Mouse (Mus musculus): ENCODE data around the gene Lce1d. TPM values are rescaled to one million over a fixed set of nuclear protein-coding genes. Genes with fewer than 3 reads are reported as not detected.

Gene Lce1d
- total RNA-seq (2023), result not detected in 4 replicates

GRCm38 (mm10) chr3:92687110-92687509 lies at the start of gene Lce1d:
Gene Lce1d (minus strand): TSS chr3:92687210.

GRCm38 (mm10) chr3:92720250-92720649 lies 33.2 kb upstream of the Lce1d start, which contains the start of gene Lce1f:
Gene Lce1f (minus strand): TSS chr3:92720350.

GRCm38 (mm10) chr3:92708974-92709373 lies 22.0 kb upstream of the Lce1d start, which contains the start of gene Lce1e:
Gene Lce1e (minus strand): TSS chr3:92709074.

GRCm38 (mm10) chr3:92678947-92679346 lies 8.1 kb downstream of the Lce1d start, which contains the start of gene Lce1c:
Gene Lce1c (plus strand): TSS chr3:92679247.

GRCm38 (mm10) chr3:92670215-92670614 lies 16.8 kb downstream of the Lce1d start, which contains the start of gene Lce1a2:
Gene Lce1a2 (minus strand): TSS chr3:92670315.

GRCm38 (mm10) chr3:92656826-92657225 lies 30.2 kb downstream of the Lce1d start, which contains the start of gene Lce1b:
Gene Lce1b (minus strand): TSS chr3:92656926.

GRCm38 (mm10) chr3:92648207-92648606 lies 38.8 kb downstream of the Lce1d start, which contains the start of gene Lce1a1:
Gene Lce1a1 (minus strand): TSS chr3:92648307.

Other genes with a start within 250 kb of the Lce1d start
- not detected in 4 replicates for gene Sprr1b, start 248.4 kb downstream of the Lce1d start, total RNA-seq (2023)
- gene Sprr3, start 228.5 kb downstream of the Lce1d start, total RNA-seq (2023), result not detected in 4 replicates
- gene Sprr1a, start 201.3 kb downstream of the Lce1d start, total RNA-seq (2023), result not detected in 4 replicates
- gene Sprr4, start 186.7 kb downstream of the Lce1d start, total RNA-seq (2023), result not detected in 4 replicates
- gene 2310046K23Rik, start 152.7 kb downstream of the Lce1d start, total RNA-seq (2023), result not detected in 4 replicates
- gene Ivl, start 113.5 kb downstream of the Lce1d start, total RNA-seq (2023), result not detected in 4 replicates
- not detected in 4 replicates for gene Smcp, start 98.2 kb downstream of the Lce1d start, total RNA-seq (2023)
- not detected in 4 replicates for gene 2210017I01Rik, start 79.7 kb downstream of the Lce1d start, total RNA-seq (2023)
- gene Lce6a, start 65.5 kb downstream of the Lce1d start, total RNA-seq (2023), result not detected in 4 replicates
- not detected in 4 replicates for gene Lce1a1, start 38.9 kb downstream of the Lce1d start, total RNA-seq (2023)
- gene Lce1b, start 30.3 kb downstream of the Lce1d start, total RNA-seq (2023), result not detected in 4 replicates
- gene Lce1a2, start 16.9 kb downstream of the Lce1d start, total RNA-seq (2023), result not detected in 4 replicates
- not detected in 4 replicates for gene Lce1c, start 8.0 kb downstream of the Lce1d start, total RNA-seq (2023)
- gene Lce1e, start 21.9 kb upstream of the Lce1d start, total RNA-seq (2023), result not detected in 4 replicates
- not detected in 4 replicates for gene Lce1f, start 33.1 kb upstream of the Lce1d start, total RNA-seq (2023)
- gene Gm38119, start 51.9 kb upstream of the Lce1d start, total RNA-seq (2023), result not detected in 4 replicates
- gene Lce1g, start 65.1 kb upstream of the Lce1d start, total RNA-seq (2023), result not detected in 4 replicates
- gene Lce1h, start 77.9 kb upstream of the Lce1d start, total RNA-seq (2023), result not detected in 4 replicates
- gene Lce1i, start 91.7 kb upstream of the Lce1d start, total RNA-seq (2023), result not detected in 4 replicates
- gene Lce1j, start 103.3 kb upstream of the Lce1d start, total RNA-seq (2023), result not detected in 4 replicates
- not detected in 4 replicates for gene Lce1k, start 120.7 kb upstream of the Lce1d start, total RNA-seq (2023)
- gene Kprp, start 140.0 kb upstream of the Lce1d start, total RNA-seq (2023), result not detected in 4 replicates
- gene Lce1l, start 164.1 kb upstream of the Lce1d start, total RNA-seq (2023), result not detected in 4 replicates
- gene 2310050C09Rik, start 183.0 kb upstream of the Lce1d start, total RNA-seq (2023), result not detected in 4 replicates
- not detected in 4 replicates for gene Lce3a, start 239.0 kb upstream of the Lce1d start, total RNA-seq (2023)
- not detected in 4 replicates for gene Lce3b, start 245.8 kb upstream of the Lce1d start, total RNA-seq (2023)